Mouse (Mus musculus): ENCODE measurements around the gene Cep128. TPM values are rescaled to one million over a fixed set of nuclear protein-coding genes. Genes with fewer than 3 reads are reported as not detected.

The Cep128 gene
- polyA plus RNA-seq, 1 experiment from 2014 or later, result 10.2 TPM

DNA sequence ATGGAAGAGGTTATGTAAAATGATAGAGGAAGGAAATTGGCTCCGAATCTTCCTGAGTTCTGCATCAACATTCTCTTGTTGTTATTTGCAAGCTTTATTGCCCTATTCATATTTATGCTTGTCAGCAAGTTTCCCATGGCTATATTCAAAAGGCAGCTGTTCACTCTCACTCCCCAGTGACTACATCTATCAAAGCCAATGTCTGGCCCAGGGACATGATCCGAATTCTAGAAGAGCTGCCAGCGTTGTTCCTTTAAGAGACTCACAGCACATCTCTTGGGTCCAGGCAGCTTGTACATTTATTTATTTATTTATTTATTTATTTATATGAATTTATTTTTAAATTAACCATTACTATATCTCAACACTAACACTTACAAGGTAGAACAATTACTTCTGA lies 235.1 kb downstream of the Cep128 start:
- H3K27ac ChIP-seq (ENCODE audit: low read length), result no peak overlapping the region
- no peaks in the 10 kb centered on the region for H3K9me3 ChIP-seq (ENCODE audit: control insufficient read depth, low read depth, low read length)
- no peaks in the 10 kb centered on the region for H3K27me3 ChIP-seq (ENCODE audit: control insufficient read depth, insufficient read depth, low read length)
- ATAC-seq (ENCODE audit: insufficient number of reproducible peaks, insufficient read depth, low FRiP score, low read depth), result no peak
- no peak overlapping the region for H3K9ac ChIP-seq (replicated peaks; ENCODE audit: low read depth, low read length)
- no peaks in the 10 kb centered on the region for H3K36me3 ChIP-seq (ENCODE audit: control insufficient read depth, insufficient read depth, low read length)
- H3K4me2 ChIP-seq (replicated peaks; ENCODE audit: low read depth, low read length), result no peak overlapping the region
- 90% methylated on average over 3 of the region's 3 CpGs for WGBS
- no peaks in the 10 kb centered on the region for H3K4me1 ChIP-seq (ENCODE audit: control insufficient read depth, insufficient read depth, low read length)
- no peak overlapping the region for H3K4me3 ChIP-seq (ENCODE audit: low read depth, low read length)

DNA sequence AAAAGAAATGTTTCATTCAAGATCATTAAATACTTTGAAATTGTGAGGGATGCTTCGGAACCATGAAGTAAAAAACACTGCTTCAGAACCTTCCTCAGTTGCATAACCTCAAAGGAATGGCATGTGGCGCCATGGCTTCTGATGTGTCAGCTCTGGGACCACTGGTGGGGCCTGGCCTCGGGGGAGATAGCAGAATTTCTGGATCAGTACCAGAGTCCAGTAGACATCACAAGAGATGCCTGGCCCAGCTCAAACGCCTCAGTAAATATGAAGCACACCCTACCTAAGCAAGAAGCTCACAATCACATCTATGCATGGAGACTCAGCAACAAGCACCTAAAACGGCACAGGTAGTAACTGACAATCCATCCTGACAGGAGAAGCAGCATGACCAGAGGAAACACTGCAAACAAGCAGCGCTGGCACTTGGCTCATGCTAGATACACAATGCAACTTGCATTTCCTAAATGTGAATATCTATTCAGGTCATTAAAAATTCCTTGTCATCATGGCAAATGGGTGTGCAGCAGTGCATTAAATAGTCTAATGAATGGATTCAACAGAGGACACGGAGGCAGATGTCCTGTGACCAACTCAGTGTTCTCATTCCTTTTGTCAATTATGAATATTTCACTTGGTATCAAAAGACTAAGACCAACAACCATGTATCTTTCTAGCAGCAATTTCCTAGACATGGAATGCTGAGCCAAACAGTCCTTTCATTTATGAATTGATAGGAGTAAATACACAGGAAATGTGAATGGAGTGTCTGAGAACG lies 249.3 kb downstream of the Cep128 start:
- H3K9ac ChIP-seq (replicated peaks; ENCODE audit: low read depth, low read length), result no peak overlapping the region
- no peak overlapping the region for H3K4me2 ChIP-seq (replicated peaks; ENCODE audit: low read depth, low read length)
- no peak for ATAC-seq (ENCODE audit: insufficient number of reproducible peaks, insufficient read depth, low FRiP score, low read depth)
- no peak overlapping the region for H3K4me3 ChIP-seq (ENCODE audit: low read depth, low read length)
- WGBS, result 84% methylated on average over 8 of the region's 8 CpGs
- H3K27me3 ChIP-seq (ENCODE audit: control insufficient read depth, insufficient read depth, low read length), result no peaks in the 10 kb centered on the region
- no peak overlapping the region for H3K27ac ChIP-seq (ENCODE audit: low read length)
- H3K4me1 ChIP-seq (ENCODE audit: control insufficient read depth, insufficient read depth, low read length), result no peaks in the 10 kb centered on the region
- H3K9me3 ChIP-seq (ENCODE audit: control insufficient read depth, low read depth, low read length), result no peaks in the 10 kb centered on the region
- H3K36me3 ChIP-seq (ENCODE audit: control insufficient read depth, insufficient read depth, low read length), result no peaks in the 10 kb centered on the region

DNA sequence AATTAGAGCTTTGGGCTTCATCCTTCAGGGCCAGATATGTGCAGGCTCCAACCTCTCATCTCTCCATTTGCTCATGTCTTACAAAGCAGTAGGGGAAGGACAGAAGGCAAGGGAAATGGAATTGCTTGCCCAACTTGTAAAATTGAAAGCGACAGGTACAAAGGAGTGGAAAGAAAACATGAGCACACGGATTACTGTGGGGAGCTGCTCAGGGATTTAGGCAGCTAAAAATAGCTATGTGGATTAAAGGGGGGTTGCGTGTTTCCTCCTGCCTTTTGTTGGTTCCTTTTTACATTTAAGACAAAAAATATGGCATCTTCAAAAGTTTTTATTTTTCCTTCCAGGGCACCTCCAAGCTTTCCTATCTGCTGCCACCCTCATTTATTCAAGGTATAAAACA lies 269.2 kb downstream of the Cep128 start:
- no peak overlapping the region for H3K4me2 ChIP-seq (replicated peaks; ENCODE audit: low read depth, low read length)
- 50% methylated on average over 3 of the region's 3 CpGs for WGBS
- ATAC-seq (ENCODE audit: insufficient number of reproducible peaks, insufficient read depth, low FRiP score, low read depth), result no peak
- no peaks in the 10 kb centered on the region for H3K9me3 ChIP-seq (ENCODE audit: control insufficient read depth, low read depth, low read length)
- H3K27me3 ChIP-seq (ENCODE audit: control insufficient read depth, insufficient read depth, low read length), result no peaks in the 10 kb centered on the region
- no peaks in the 10 kb centered on the region for H3K36me3 ChIP-seq (ENCODE audit: control insufficient read depth, insufficient read depth, low read length)
- H3K4me1 ChIP-seq (ENCODE audit: control insufficient read depth, insufficient read depth, low read length), result no peaks in the 10 kb centered on the region
- H3K27ac ChIP-seq (ENCODE audit: low read length), result no peak overlapping the region
- no peak overlapping the region for H3K4me3 ChIP-seq (ENCODE audit: low read depth, low read length)
- no peak overlapping the region for H3K9ac ChIP-seq (replicated peaks; ENCODE audit: low read depth, low read length)

DNA sequence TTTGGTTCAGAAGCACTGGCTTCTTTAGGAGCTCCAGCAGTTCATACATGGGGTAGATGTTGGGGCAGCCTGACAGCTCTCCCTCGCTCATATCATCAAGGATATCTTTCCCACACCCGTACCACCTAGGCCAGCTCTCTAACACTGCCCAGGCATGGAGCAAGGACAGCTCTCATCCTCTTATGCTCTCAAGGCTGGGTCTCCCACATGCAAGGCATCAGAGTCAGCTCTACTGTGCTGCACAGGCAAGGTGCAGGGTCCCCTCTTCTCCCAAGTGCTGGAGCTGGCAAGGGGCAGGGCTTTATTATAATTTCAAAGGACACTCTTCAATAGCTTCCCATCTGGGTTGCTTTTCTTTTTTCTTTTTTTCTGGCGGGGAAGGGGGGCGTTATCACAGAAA lies 280.9 kb downstream of the Cep128 start:
- H3K27me3 ChIP-seq (ENCODE audit: control insufficient read depth, insufficient read depth, low read length), result no peaks in the 10 kb centered on the region
- H3K4me2 ChIP-seq (replicated peaks; ENCODE audit: low read depth, low read length), result no peak overlapping the region
- WGBS, result 80% methylated on average over 4 of the region's 4 CpGs
- H3K4me1 ChIP-seq (ENCODE audit: control insufficient read depth, insufficient read depth, low read length), result no peaks in the 10 kb centered on the region
- no peak overlapping the region for H3K4me3 ChIP-seq (ENCODE audit: low read depth, low read length)
- no peak for ATAC-seq (ENCODE audit: insufficient number of reproducible peaks, insufficient read depth, low FRiP score, low read depth)
- no peak overlapping the region for H3K27ac ChIP-seq (ENCODE audit: low read length)
- no peaks in the 10 kb centered on the region for H3K36me3 ChIP-seq (ENCODE audit: control insufficient read depth, insufficient read depth, low read length)
- H3K9ac ChIP-seq (replicated peaks; ENCODE audit: low read depth, low read length), result no peak overlapping the region
- no peaks in the 10 kb centered on the region for H3K9me3 ChIP-seq (ENCODE audit: control insufficient read depth, low read depth, low read length)

DNA sequence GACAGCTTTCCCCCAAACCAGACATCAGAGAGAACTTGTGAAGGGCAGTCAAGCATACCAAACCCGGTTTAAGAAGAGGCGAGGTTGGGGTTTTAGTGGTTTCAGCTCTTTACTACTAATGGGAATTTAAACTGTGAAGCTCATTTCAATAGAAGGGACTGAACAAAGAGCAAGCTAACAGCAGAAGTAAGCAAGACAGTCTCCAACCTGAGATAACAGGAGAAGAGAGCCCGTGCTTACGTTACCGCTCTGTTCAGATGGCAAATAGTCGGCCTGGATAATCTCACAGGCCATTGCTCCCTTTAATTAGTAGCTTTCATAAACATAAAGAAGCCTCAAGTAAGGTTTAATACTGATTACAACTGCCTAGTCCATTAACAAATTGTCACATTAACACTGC lies 286.3 kb downstream of the Cep128 start:
- Histone ChIP-seq H3K4me2 (replicated peaks; ENCODE audit: low read depth, low read length) (no peak overlapping the region), H3K27ac (ENCODE audit: low read length) (no peak overlapping the region), H3K9ac (replicated peaks; ENCODE audit: low read depth, low read length) (no peak overlapping the region), H3K4me1 (ENCODE audit: control insufficient read depth, insufficient read depth, low read length) (no peaks in the 10 kb centered on the region), H3K4me3 (ENCODE audit: low read depth, low read length) (no peak overlapping the region), H3K36me3 (ENCODE audit: control insufficient read depth, insufficient read depth, low read length) (no peaks in the 10 kb centered on the region), H3K9me3 (ENCODE audit: control insufficient read depth, low read depth, low read length) (no peaks in the 10 kb centered on the region), H3K27me3 (ENCODE audit: control insufficient read depth, insufficient read depth, low read length) (no peaks in the 10 kb centered on the region)
- WGBS, result 76% methylated on average over 6 of the region's 6 CpGs
- no peak for ATAC-seq (ENCODE audit: insufficient number of reproducible peaks, insufficient read depth, low FRiP score, low read depth)

DNA sequence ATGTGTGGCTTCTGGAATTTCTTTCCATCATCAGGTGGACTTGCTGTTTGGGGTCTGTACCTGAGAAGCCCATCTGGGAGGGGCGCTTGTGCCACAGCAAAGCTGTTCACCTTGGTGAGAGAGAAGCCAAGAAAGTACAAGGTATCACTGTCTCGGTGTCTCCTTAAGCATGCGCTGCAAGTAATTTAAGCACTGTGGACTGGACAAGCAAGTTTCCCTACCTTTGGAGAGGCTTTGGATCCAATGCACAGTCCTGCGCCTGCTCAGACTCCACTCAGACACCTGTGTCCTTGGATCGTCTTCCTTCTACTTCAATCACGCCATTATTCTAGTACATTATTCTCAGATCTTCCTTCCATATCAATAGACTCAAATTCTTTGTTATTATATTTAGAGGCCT lies 288.0 kb downstream of the Cep128 start:
- Histone ChIP-seq H3K4me3 (ENCODE audit: low read depth, low read length) (no peak overlapping the region), H3K36me3 (ENCODE audit: control insufficient read depth, insufficient read depth, low read length) (no peaks in the 10 kb centered on the region), H3K27me3 (ENCODE audit: control insufficient read depth, insufficient read depth, low read length) (no peaks in the 10 kb centered on the region), H3K4me2 (replicated peaks; ENCODE audit: low read depth, low read length) (no peak overlapping the region), H3K27ac (ENCODE audit: low read length) (no peak overlapping the region), H3K9ac (replicated peaks; ENCODE audit: low read depth, low read length) (no peak overlapping the region), H3K9me3 (ENCODE audit: control insufficient read depth, low read depth, low read length) (no peaks in the 10 kb centered on the region), H3K4me1 (ENCODE audit: control insufficient read depth, insufficient read depth, low read length) (no peaks in the 10 kb centered on the region)
- no peak for ATAC-seq (ENCODE audit: insufficient number of reproducible peaks, insufficient read depth, low FRiP score, low read depth)
- 91% methylated on average over 6 of the region's 6 CpGs for WGBS

DNA sequence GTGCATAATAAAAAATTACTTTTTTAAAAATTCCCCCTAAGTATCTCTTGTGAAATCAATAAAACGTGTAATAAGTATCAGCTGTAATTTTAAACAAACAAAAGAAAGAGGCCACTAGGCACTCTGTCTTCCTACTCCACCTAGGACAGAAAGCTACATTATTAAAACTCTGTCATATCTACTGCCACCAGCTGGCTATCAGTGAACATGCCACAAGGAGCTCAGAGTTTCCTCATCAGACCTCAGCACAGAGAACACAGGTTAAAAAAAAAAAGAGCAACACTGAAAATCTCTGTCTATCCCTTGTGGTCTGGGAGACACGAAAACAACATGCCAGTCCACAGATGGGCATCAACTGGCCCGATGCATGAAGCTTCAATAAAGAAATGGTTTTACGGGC lies 295.9 kb downstream of the Cep128 start:
- H3K9ac ChIP-seq (replicated peaks; ENCODE audit: low read depth, low read length), result no peak overlapping the region
- H3K36me3 ChIP-seq (ENCODE audit: control insufficient read depth, insufficient read depth, low read length), result no peaks in the 10 kb centered on the region
- no peak overlapping the region for H3K4me3 ChIP-seq (ENCODE audit: low read depth, low read length)
- no peak overlapping the region for H3K4me2 ChIP-seq (replicated peaks; ENCODE audit: low read depth, low read length)
- no peak for ATAC-seq (ENCODE audit: insufficient number of reproducible peaks, insufficient read depth, low FRiP score, low read depth)
- WGBS, result 85% methylated on average over 4 of the region's 4 CpGs
- no peaks in the 10 kb centered on the region for H3K9me3 ChIP-seq (ENCODE audit: control insufficient read depth, low read depth, low read length)
- H3K4me1 ChIP-seq (ENCODE audit: control insufficient read depth, insufficient read depth, low read length), result no peaks in the 10 kb centered on the region
- no peaks in the 10 kb centered on the region for H3K27me3 ChIP-seq (ENCODE audit: control insufficient read depth, insufficient read depth, low read length)
- H3K27ac ChIP-seq (ENCODE audit: low read length), result no peak overlapping the region

DNA sequence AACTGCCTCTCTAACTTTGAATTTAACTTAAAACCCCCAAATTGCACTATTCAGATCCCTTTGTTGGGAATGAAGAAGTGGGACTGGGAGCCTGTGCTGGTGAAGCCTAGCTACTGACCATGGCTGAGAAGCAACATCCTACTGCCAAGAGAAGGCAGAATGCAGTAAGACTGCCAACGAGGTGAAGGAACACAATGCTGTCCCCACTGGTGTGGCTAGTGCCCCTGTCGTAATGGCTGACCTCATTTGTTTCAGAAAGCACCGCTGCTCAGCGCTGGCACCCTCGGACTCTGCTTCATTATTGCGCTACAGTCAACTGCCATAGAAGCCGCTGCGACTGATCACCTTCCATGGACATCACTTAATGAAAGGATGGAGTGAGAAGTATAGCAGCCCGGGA lies 298.2 kb downstream of the Cep128 start:
- Histone ChIP-seq H3K9ac (replicated peaks; ENCODE audit: low read depth, low read length) (no peak overlapping the region), H3K27ac (ENCODE audit: low read length) (no peak overlapping the region), H3K36me3 (ENCODE audit: control insufficient read depth, insufficient read depth, low read length) (no peaks in the 10 kb centered on the region), H3K4me1 (ENCODE audit: control insufficient read depth, insufficient read depth, low read length) (no peaks in the 10 kb centered on the region), H3K4me2 (replicated peaks; ENCODE audit: low read depth, low read length) (no peak overlapping the region), H3K9me3 (ENCODE audit: control insufficient read depth, low read depth, low read length) (no peaks in the 10 kb centered on the region), H3K27me3 (ENCODE audit: control insufficient read depth, insufficient read depth, low read length) (no peaks in the 10 kb centered on the region), H3K4me3 (ENCODE audit: low read depth, low read length) (no peak overlapping the region)
- no peak for ATAC-seq (ENCODE audit: insufficient number of reproducible peaks, insufficient read depth, low FRiP score, low read depth)
- 90% methylated on average over 9 of the region's 9 CpGs for WGBS

DNA sequence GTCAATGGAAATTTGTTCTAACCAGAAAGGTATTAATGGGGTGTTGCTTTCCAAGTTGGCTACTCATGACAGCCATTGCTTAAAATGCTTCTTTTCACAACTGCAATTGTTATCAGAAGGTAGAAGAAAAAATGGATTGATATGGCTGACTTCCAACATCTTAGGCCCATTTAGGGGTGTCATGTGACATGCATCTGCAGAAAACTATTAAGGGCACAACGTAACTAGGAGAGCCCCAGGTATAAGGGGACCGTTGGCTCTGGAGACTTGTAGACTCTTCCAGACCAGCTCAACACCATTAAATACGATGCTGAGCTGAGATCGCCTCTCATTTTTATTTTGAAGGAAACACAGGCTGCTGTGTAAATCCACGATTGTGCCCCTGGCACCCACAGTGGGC lies 308.6 kb downstream of the Cep128 start:
- H3K4me2 ChIP-seq (replicated peaks; ENCODE audit: low read depth, low read length), result no peak overlapping the region
- H3K27me3 ChIP-seq (ENCODE audit: control insufficient read depth, insufficient read depth, low read length), result no peaks in the 10 kb centered on the region
- H3K4me1 ChIP-seq (ENCODE audit: control insufficient read depth, insufficient read depth, low read length), result no peaks in the 10 kb centered on the region
- no peaks in the 10 kb centered on the region for H3K9me3 ChIP-seq (ENCODE audit: control insufficient read depth, low read depth, low read length)
- H3K27ac ChIP-seq (ENCODE audit: low read length), result no peak overlapping the region
- H3K4me3 ChIP-seq (ENCODE audit: low read depth, low read length), result no peak overlapping the region
- H3K9ac ChIP-seq (replicated peaks; ENCODE audit: low read depth, low read length), result no peak overlapping the region
- H3K36me3 ChIP-seq (ENCODE audit: control insufficient read depth, insufficient read depth, low read length), result no peaks in the 10 kb centered on the region
- no peak for ATAC-seq (ENCODE audit: insufficient number of reproducible peaks, insufficient read depth, low FRiP score, low read depth)
- WGBS, result 93% methylated on average over 5 of the region's 5 CpGs
